Mouse (Mus musculus) ES-Bruce4 (cell line): ENCODE results near the gene Tnp2. TPM values are rescaled to one million over a fixed set of nuclear protein-coding genes. Genes with fewer than 3 reads are reported as not detected.

Source experiments
- H3K27ac ChIP-seq: 2 replicates; pipeline ENCODE4 v1.5.1; 2012; ENCODE audit warnings: low read length, inconsistent platforms; ENCODE audit not compliant: insufficient read depth
- H3K27me3 ChIP-seq: 2 replicates; pipeline ENCODE4 v1.6.1; 2012; ENCODE audit warnings: mild to moderate bottlenecking, low read length, inconsistent platforms; ENCODE audit not compliant: control insufficient read depth, poor library complexity, insufficient read depth, severe bottlenecking
- H3K36me3 ChIP-seq: 2 replicates; pipeline ENCODE4 v1.6.1; 2012; ENCODE audit warnings: inconsistent platforms, mild to moderate bottlenecking, low read length, moderate library complexity; ENCODE audit not compliant: control insufficient read depth, poor library complexity, insufficient read depth, severe bottlenecking
- H3K4me1 ChIP-seq: one replicate; pipeline ENCODE4 v1.8.1; 2011; ENCODE audit warnings: low read length; ENCODE audit not compliant: control insufficient read depth, insufficient read depth
- H3K4me3 ChIP-seq: 2 replicates; pipeline ENCODE4 v1.5.1; 2011; ENCODE audit warnings: low read depth, mild to moderate bottlenecking, low read length
- H3K9ac ChIP-seq: 2 replicates; pipeline ENCODE4 v1.6.1; 2012; ENCODE audit warnings: low read depth, mild to moderate bottlenecking, inconsistent platforms; ENCODE audit not compliant: poor library complexity, severe bottlenecking
- H3K9me3 ChIP-seq: replicated peaks from 2 replicates; pipeline ENCODE4 v1.6.1; 2012; ENCODE audit warnings: mild to moderate bottlenecking, low read length, inconsistent platforms; ENCODE audit not compliant: control insufficient read depth, poor library complexity, insufficient read depth, severe bottlenecking
- CTCF ChIP-seq: IDR thresholded peaks from one replicate; pipeline ENCODE4 v1.8.1; 2011; ENCODE audit warnings: low read depth, low read length
- EP300 ChIP-seq: IDR thresholded peaks from 2 replicates; pipeline ENCODE4 v1.6.1; 2011; ENCODE audit warnings: low read depth, low read length; ENCODE audit not compliant: insufficient read depth
- POLR2A ChIP-seq: IDR thresholded peaks from one replicate; pipeline ENCODE4 v1.8.1; 2011; ENCODE audit warnings: low read length; ENCODE audit not compliant: insufficient read depth
- polyA plus RNA-seq: library from polyadenylated mRNA; stranded (reverse); fragments of >200 nt; gene quantifications from 2 replicates; pipeline ENCODE4 v1.2.4, GENCODE M21; 2011; ENCODE audit warnings: low read depth; ENCODE audit not compliant: missing spikeins, insufficient read depth, insufficient read length

Gene Tnp2
- polyA plus RNA-seq, 1 experiment, result not detected

GRCm38 (mm10) chr16:10819966-10820365, 31.5 kb upstream of the Tnp2 start:
- no peak overlapping the region for H3K4me3 ChIP-seq
- no peaks in the 10 kb centered on the region for H3K27me3 ChIP-seq
- H3K36me3 ChIP-seq, result no peaks in the 10 kb centered on the region
- no peak overlapping the region for H3K27ac ChIP-seq
- H3K9me3 ChIP-seq, result no peaks in the 10 kb centered on the region
- TF ChIP-seq CTCF (no peak), POLR2A (no peak), EP300 (no peak)
- H3K9ac ChIP-seq, result no peak overlapping the region
- no peaks in the 10 kb centered on the region for H3K4me1 ChIP-seq

DNA sequence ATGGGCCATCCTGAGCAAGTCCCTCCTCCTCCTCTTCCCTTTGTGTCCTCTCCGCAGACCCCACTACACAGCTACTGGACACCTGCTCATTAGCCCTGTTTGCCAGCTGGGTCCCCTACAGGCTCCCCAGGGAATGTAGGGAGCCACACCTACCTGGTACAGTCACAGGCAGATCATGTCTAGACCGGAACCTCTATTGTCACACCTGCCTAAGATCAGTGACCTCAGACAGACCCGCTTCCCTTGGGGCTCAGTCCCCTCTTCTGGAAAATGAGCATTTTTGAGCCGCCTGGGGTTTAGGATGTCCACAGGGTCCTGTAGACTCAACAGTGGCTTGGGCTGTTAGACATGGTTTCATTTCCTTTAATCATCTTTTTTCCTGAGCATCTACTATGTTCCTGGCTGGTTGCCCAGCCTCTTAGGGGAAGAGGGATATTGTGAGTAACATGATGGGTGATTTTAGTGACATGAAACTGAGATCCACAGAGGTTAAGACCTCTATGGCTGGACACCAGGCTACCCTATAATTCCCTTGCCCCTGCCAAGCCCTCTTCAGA, 30.2 kb upstream of the Tnp2 start:
- Histone ChIP-seq H3K4me3 (no peak overlapping the region), H3K36me3 (no peaks in the 10 kb centered on the region), H3K27me3 (no peaks in the 10 kb centered on the region)

GRCm38 (mm10) chr16:10814864-10815263, 26.4 kb upstream of the Tnp2 start:
- Histone ChIP-seq H3K27me3 (no peaks in the 10 kb centered on the region), H3K27ac (no peak overlapping the region)
- TF ChIP-seq POLR2A (no peak), EP300 (no peak), CTCF (no peak)

More for the DNA sequence above, 30.2 kb upstream of the Tnp2 start:
- Histone ChIP-seq H3K9ac (no peak overlapping the region), H3K27ac (no peak overlapping the region), H3K9me3 (no peaks in the 10 kb centered on the region), H3K4me1 (no peaks in the 10 kb centered on the region)
- no peak for TF ChIP-seq EP300
- TF ChIP-seq CTCF, result no peak
- no peak for TF ChIP-seq POLR2A

DNA sequence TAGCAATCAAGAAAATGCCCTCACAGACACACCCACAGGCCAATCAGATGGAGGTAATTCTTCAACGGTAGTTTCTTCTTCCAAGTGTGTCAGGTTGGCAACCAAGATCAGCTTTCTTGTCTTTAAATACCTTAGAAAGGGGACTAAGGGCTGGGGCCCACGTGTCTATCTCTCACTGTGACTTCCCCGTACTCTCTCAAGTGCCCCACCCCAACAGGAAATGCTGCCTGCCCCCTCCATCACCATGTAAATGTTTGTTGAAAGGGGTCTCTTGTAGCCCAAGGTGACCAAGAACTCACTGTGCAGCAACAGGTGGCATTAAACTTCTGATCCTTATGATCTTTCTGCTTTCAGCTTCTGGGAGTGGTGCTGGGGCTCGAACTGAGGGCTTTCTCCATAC, 25.3 kb upstream of the Tnp2 start:
- TF ChIP-seq CTCF, result no peak
- no peak for TF ChIP-seq EP300
- TF ChIP-seq POLR2A, result no peak
- Histone ChIP-seq H3K9ac (no peak overlapping the region), H3K4me3 (no peak overlapping the region), H3K4me1 (no peaks in the 10 kb centered on the region), H3K9me3 (no peaks in the 10 kb centered on the region), H3K27me3 (no peaks in the 10 kb centered on the region), H3K36me3 (no peaks in the 10 kb centered on the region), H3K27ac (no peak overlapping the region)

More at GRCm38 (mm10) chr16:10814864-10815263, 26.4 kb upstream of the Tnp2 start:
- no peaks in the 10 kb centered on the region for H3K36me3 ChIP-seq
- no peak overlapping the region for H3K9ac ChIP-seq
- no peaks in the 10 kb centered on the region for H3K4me1 ChIP-seq
- no peaks in the 10 kb centered on the region for H3K9me3 ChIP-seq
- H3K4me3 ChIP-seq, result no peak overlapping the region

- Histone ChIP-seq H3K4me1 (no peaks in the 10 kb centered on the region), H3K9ac (no peak within 1 kb of the TSS), H3K27me3 (no peaks in the 10 kb centered on the region), H3K27ac (no peak within 1 kb of the TSS), H3K36me3 (no peaks in the 10 kb centered on the region), H3K9me3 (no peaks in the 10 kb centered on the region), H3K4me3 (no peak within 1 kb of the TSS)
- TF ChIP-seq CTCF (no peak), POLR2A (no peak), EP300 (no peak)
Measured at GRCm38 (mm10) chr16:10812865-10813371, 24.5 kb upstream of the Tnp2 start, which contains the start of gene Gm11172. TSS of gene Gm11172 (plus strand) at chr16:10812915.

- Histone ChIP-seq H3K27ac (no peak overlapping the region), H3K4me1 (no peaks in the 10 kb centered on the region), H3K9ac (no peak overlapping the region), H3K9me3 (no peaks in the 10 kb centered on the region), H3K4me3 (no peak overlapping the region), H3K36me3 (no peaks in the 10 kb centered on the region), H3K27me3 (no peaks in the 10 kb centered on the region)
- no peak for TF ChIP-seq POLR2A
- TF ChIP-seq CTCF, result no peak
- TF ChIP-seq EP300, result no peak
Measured at GRCm38 (mm10) chr16:10810376-10810775, 21.9 kb upstream of the Tnp2 start.
